In the genomic region with DNA sequence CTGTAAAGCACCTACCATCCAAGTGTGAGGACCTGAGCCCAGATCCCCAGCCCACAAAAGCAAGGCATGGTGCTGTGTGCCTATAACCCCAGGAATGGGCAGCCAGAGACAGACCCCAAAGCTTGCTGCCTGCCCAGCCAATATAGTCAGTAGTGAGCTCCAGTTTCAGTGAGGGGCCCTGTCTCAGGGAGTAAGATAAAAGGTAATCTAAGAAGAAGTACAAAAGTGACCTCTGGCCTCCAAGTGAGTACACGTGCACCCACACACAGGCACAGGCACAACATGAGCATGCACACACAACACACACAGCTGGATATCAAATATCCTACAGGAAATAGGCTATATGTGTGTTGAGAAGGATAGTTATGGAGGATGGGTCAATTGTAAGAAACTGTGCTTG, we compare ENCODE assay signal across 15 mouse cellular contexts.
"Had no signal": no experiment of that assay in that cellular context is flagged by ENCODE, and none has a peak within 500 bp of the region (broad histone marks: within the 10 kb centered on the region; RNA-seq: fewer than 3 reads in every experiment).

No protein-coding gene starts in this region.

- H3K9me3 ChIP-seq: midbrain, embryonic 10.5 days; midbrain, embryonic 12.5 days; neural tube, embryonic 12.5 days; stomach, embryonic 15.5 days had no signal

- H3K4me1 ChIP-seq: midbrain, embryonic 12.5 days; neural tube, embryonic 12.5 days; stomach, embryonic 15.5 days had no signal

- H3K4me3 ChIP-seq: midbrain, embryonic 10.5 days; midbrain, embryonic 12.5 days; myocyte; neural tube, embryonic 12.5 days; stomach, embryonic 15.5 days had no signal

- H3K4me2 ChIP-seq: lung, embryonic 14.5 days; midbrain, embryonic 12.5 days; neural tube, embryonic 12.5 days; stomach, embryonic 15.5 days had no signal

- H3K9ac ChIP-seq: lung, embryonic 14.5 days; midbrain, embryonic 12.5 days; neural tube, embryonic 12.5 days; stomach, embryonic 15.5 days had no signal

- H3K27me3 ChIP-seq: midbrain, embryonic 12.5 days; neural tube, embryonic 12.5 days; stomach, embryonic 15.5 days had no signal

- ATAC-seq: midbrain, embryonic 16.5 days had no signal

- H3K36me3 ChIP-seq: midbrain, embryonic 10.5 days; midbrain, embryonic 12.5 days; neural tube, embryonic 12.5 days; stomach, embryonic 15.5 days had no signal

- H3K27ac ChIP-seq: midbrain, embryonic 10.5 days; midbrain, embryonic 12.5 days; neural tube, embryonic 12.5 days; stomach, embryonic 15.5 days had no signal

- DNase-seq: lung, adult 18-20 months; lung, embryonic 14.5 days; lung, postnatal 10 days; lung, postnatal 4 days; midbrain, embryonic 14.5 days; right cerebral cortex, postnatal 14 days; thymus, adult 2 months; thymus, postnatal 25 days; thymus, postnatal 4 days had no signal
